9 mouse cellular contexts compared by ENCODE assay signal in genomic region chr10:74922763-74923162, GRCm38 (mm10). TPM values are rescaled to one million over a fixed set of nuclear protein-coding genes. Genes with fewer than 3 reads are reported as not detected.
DNase-seq lines count a peak whose midpoint lies in the region; ATAC-seq lines count a peak whose summit lies in the region.
"Had no signal": no experiment of that assay in that cellular context is flagged by ENCODE, and none has a peak within 500 bp of the region (broad histone marks: within the 10 kb centered on the region; RNA-seq: fewer than 3 reads in every experiment).

No protein-coding gene starts in this region.

- DNase-seq in forebrain, embryonic 10.5 days (ENCODE audit: extremely low spot score, low spot score), result no peak
- peak; percentile 35 for DNase-seq in 3T3-L1 (ENCODE audit: low read depth, low spot score)
- peak; percentile 76 to 77 for DNase-seq in cerebellum, adult 18-20 months
- peak; percentile 37 to 70 for DNase-seq in left cerebral cortex, adult 9 months (ENCODE audit: low spot score in 2 of 2)
- no peak for DNase-seq in B cell, adult 2 months

- H3K27ac ChIP-seq in forebrain, embryonic 13.5 days, result no peak overlapping the region
- H3K27ac ChIP-seq in forebrain, embryonic 10.5 days, result no peak overlapping the region
- H3K27ac ChIP-seq in hindbrain, embryonic 13.5 days, result no peak overlapping the region
- H3K27ac ChIP-seq: macrophage had no signal

- no peaks in the 10 kb centered on the region for H3K27me3 ChIP-seq in forebrain, embryonic 13.5 days
- H3K27me3 ChIP-seq in forebrain, embryonic 10.5 days (ENCODE audit: poor library complexity, severe bottlenecking), result no peaks in the 10 kb centered on the region
- peaks cover 19% of the 10 kb centered on the region; the same call in 1 of the 2 replicates for H3K27me3 ChIP-seq in hindbrain, embryonic 13.5 days

- no peak overlapping the region for H3K4me3 ChIP-seq in forebrain, embryonic 13.5 days
- no peak overlapping the region for H3K4me3 ChIP-seq in forebrain, embryonic 10.5 days
- no peak overlapping the region for H3K4me3 ChIP-seq in hindbrain, embryonic 13.5 days

- no peaks in the 10 kb centered on the region for H3K36me3 ChIP-seq in forebrain, embryonic 13.5 days (ENCODE audit: poor library complexity, severe bottlenecking)
- H3K36me3 ChIP-seq in forebrain, embryonic 10.5 days (replicated peaks), result no peaks in the 10 kb centered on the region
- H3K36me3 ChIP-seq in hindbrain, embryonic 13.5 days, result no peaks in the 10 kb centered on the region

- H3K9me3 ChIP-seq in forebrain, embryonic 13.5 days (replicated peaks), result no peaks in the 10 kb centered on the region
- H3K9me3 ChIP-seq in forebrain, embryonic 10.5 days, result no peaks in the 10 kb centered on the region
- no peaks in the 10 kb centered on the region for H3K9me3 ChIP-seq in hindbrain, embryonic 13.5 days

- ATAC-seq in forebrain, embryonic 13.5 days, result peak; percentile 44
- peak; percentile 63 for ATAC-seq in hindbrain, embryonic 13.5 days (ENCODE audit: low FRiP score)
- peak; percentile 24; the same call in 1 of the 2 replicates for ATAC-seq in neutrophil, adult 5-6 weeks (ENCODE audit: extremely low read depth, insufficient number of reproducible peaks, low FRiP score, poor library complexity, severe bottlenecking)

- peaks cover 7% of the 10 kb centered on the region for H3K4me1 ChIP-seq in forebrain, embryonic 13.5 days
- H3K4me1 ChIP-seq in forebrain, embryonic 10.5 days, result peaks cover 10% of the 10 kb centered on the region
- peaks cover 10% of the 10 kb centered on the region for H3K4me1 ChIP-seq in hindbrain, embryonic 13.5 days (replicated peaks)

- WGBS in forebrain, embryonic 13.5 days, result 56% methylated on average over 6 of the region's 6 CpGs
- 75% methylated on average over 6 of the region's 6 CpGs for whole genome bisulfite sequencing in forebrain, embryonic 10.5 days
- WGBS in hindbrain, embryonic 13.5 days, result 59% methylated on average over 6 of the region's 6 CpGs

- no peak overlapping the region for H3K9ac ChIP-seq in forebrain, embryonic 13.5 days
- no peak overlapping the region for H3K9ac ChIP-seq in hindbrain, embryonic 13.5 days

- H3K4me2 ChIP-seq in forebrain, embryonic 13.5 days, result no peak overlapping the region
- no peak overlapping the region for H3K4me2 ChIP-seq in hindbrain, embryonic 13.5 days

RNA-seq across cellular contexts. Expression of gene Gnaz, which starts 44.2 kb away (rescaled TPM):
- 18.3 and 20.9 TPM in 2 replicates for polyA plus RNA-seq in forebrain, embryonic 13.5 days (2015; fragmentation: Nextera tagmentation; extraction: Ambion mirVana)
- polyA plus RNA-seq in forebrain, embryonic 10.5 days (2016; fragmentation: Nextera tagmentation; extraction: Ambion mirVana), result 5.2 and 5.9 TPM in 2 replicates
- 45.1 and 46.6 TPM in 2 replicates for polyA plus RNA-seq in hindbrain, embryonic 13.5 days (2015; fragmentation: Nextera tagmentation; extraction: Ambion mirVana)
- total RNA-seq in neutrophil, adult 5-6 weeks (2017), result 1.4 and 1.6 TPM in 2 replicates

Comparison
In these comparisons a context has a peak if more than half of its experiments do, and no peak if none do; other contexts are left out.
1. DNase-seq: peak in 3T3-L1 (single experiment), cerebellum, adult 18-20 months (2 of 2) and left cerebral cortex, adult 9 months (2 of 2); none in forebrain, embryonic 10.5 days (single experiment) and B cell, adult 2 months (0 of 2).
2. Peak in every context shown above with its lines, with median percentiles within 50 percentile points of each other: ATAC-seq.